Mouse (Mus musculus) C2C12 (cell line): Measurements from ENCODE around the gene Cntnap4.

Source experiments
- CTCF ChIP-seq: IDR thresholded peaks from one replicate; pipeline ENCODE4 v1.5.1; 2011; ENCODE audit not compliant: control insufficient read depth, insufficient read depth, insufficient read length
- MAX ChIP-seq: IDR thresholded peaks from one replicate; pipeline ENCODE4 v1.6.1; 2011; ENCODE audit warnings: mild to moderate bottlenecking, control low read depth
- MYOD1 ChIP-seq: IDR thresholded peaks from one replicate; pipeline ENCODE4 v1.6.1; 2011; ENCODE audit warnings: low read depth; ENCODE audit not compliant: control insufficient read depth, insufficient read length
- MYOG ChIP-seq: IDR thresholded peaks from one replicate; pipeline ENCODE4 v1.6.1; 2011; ENCODE audit not compliant: control insufficient read depth, insufficient read length; ENCODE audit errors: extremely low read depth
- USF1 ChIP-seq: IDR thresholded peaks from one replicate; pipeline ENCODE4 v1.6.1; 2011; ENCODE audit warnings: low read depth, mild to moderate bottlenecking, control low read depth, moderate library complexity

GRCm38 (mm10) chr8:112743331-112743730, 173.5 kb downstream of the Cntnap4 start:
- TF ChIP-seq MYOD1 (no peak), CTCF (no peak), MYOG (no peak), MAX (no peak), USF1 (no peak)
